Mouse (Mus musculus) MEL (cell line): ENCODE results near the gene Fcer2a. TPM values are rescaled to one million over a fixed set of nuclear protein-coding genes. Genes with fewer than 3 reads are reported as not detected.
A peak's percentile ranks its signal among the peaks of the same experiment; 100 is the strongest.

ENCODE experiments used
- DNase-seq: peaks from one replicate; pipeline ENCODE4 v3.0.0; 2011; ENCODE audit warnings: low read depth, low spot score
- H3K27ac ChIP-seq: 2 replicates; pipeline ENCODE4 v1.5.1; 2012; ENCODE audit warnings: low read depth, mild to moderate bottlenecking, control low read depth, low read length, moderate library complexity; ENCODE audit not compliant: control insufficient read depth
- H3K27me3 ChIP-seq, 2 experiments: fragments of 150-350 bp in 1 of 2; sonication (generic) in 1 of 2; 2 replicates each; pipeline ENCODE4 v1.6.1; 2012; ENCODE audit warnings: low read length in 2 of 2, mild to moderate bottlenecking in 2 of 2, improper control_type of control experiment in 1 of 2, moderate library complexity in 1 of 2; ENCODE audit not compliant: insufficient read depth in 2 of 2, control insufficient read depth in 1 of 2
- H3K36me3 ChIP-seq, 2 experiments: 2 replicates each; pipeline ENCODE4 v1.6.1; 2012 to 2014; ENCODE audit warnings: low read length in 2 of 2, improper control_type of control experiment in 1 of 2, inconsistent platforms in 1 of 2, mild to moderate bottlenecking in 1 of 2; ENCODE audit not compliant: insufficient read depth in 2 of 2, control insufficient read depth in 1 of 2
- H3K4me1 ChIP-seq, 2 experiments: fragments of 150-350 bp in 1 of 2; sonication (generic) in 1 of 2; 2 replicates each; pipeline ENCODE4 v1.6.1; 2012; ENCODE audit warnings: low read length in 2 of 2, improper control_type of control experiment in 1 of 2, mild to moderate bottlenecking in 1 of 2; ENCODE audit not compliant: insufficient read depth in 2 of 2, control insufficient read depth in 1 of 2
- H3K4me3 ChIP-seq, 2 experiments: fragments of 150-350 bp in 1 of 2; sonication (generic) in 1 of 2; 2 replicates each; pipeline ENCODE4 v1.5.1; 2012; ENCODE audit warnings: low read depth in 2 of 2, low read length in 2 of 2, mild to moderate bottlenecking in 2 of 2, moderate library complexity in 2 of 2, control low read depth in 1 of 2, improper control_type of control experiment in 1 of 2; ENCODE audit not compliant: control insufficient read depth in 1 of 2, insufficient read depth in 1 of 2
- H3K79me2 ChIP-seq: 2 replicates; pipeline ENCODE4 v1.6.1; 2012; ENCODE audit warnings: mild to moderate bottlenecking, low read length, moderate library complexity; ENCODE audit not compliant: control insufficient read depth, poor library complexity, insufficient read depth
- H3K9ac ChIP-seq: 2 replicates; pipeline ENCODE4 v1.6.1; 2012; ENCODE audit warnings: low read depth, mild to moderate bottlenecking, control low read depth, low read length, moderate library complexity; ENCODE audit not compliant: control insufficient read depth, poor library complexity, severe bottlenecking
- H3K9me3 ChIP-seq: fragments of 150-350 bp; sonication (generic); replicated peaks from 2 replicates; pipeline ENCODE4 v1.6.1; 2012; ENCODE audit warnings: mild to moderate bottlenecking, low read length, improper control_type of control experiment, moderate library complexity; ENCODE audit not compliant: insufficient read depth
- BHLHE40 ChIP-seq: IDR thresholded peaks from 2 replicates; pipeline ENCODE4 v1.6.1; 2012; ENCODE audit warnings: low read depth, mild to moderate bottlenecking, inconsistent platforms, low read length, improper control_type of control experiment, borderline replicate concordance
- CTCF ChIP-seq, 3 experiments: IDR thresholded peaks in 2 of 3; conservative IDR thresholded peaks in 1 of 3; 2 replicates each; pipeline ENCODE4 v1.5.1; 2011 to 2012; ENCODE audit warnings: low read length in 3 of 3, low read depth in 2 of 3, mild to moderate bottlenecking in 2 of 3, improper control_type of control experiment in 1 of 3, inconsistent platforms in 1 of 3, mixed read lengths in 1 of 3, moderate library complexity in 1 of 3; ENCODE audit not compliant: control insufficient read depth in 1 of 3, insufficient read depth in 1 of 3, poor library complexity in 1 of 3, severe bottlenecking in 1 of 3
- EP300 ChIP-seq, 2 experiments: IDR thresholded peaks; 2 replicates each; pipeline ENCODE4 v1.6.1; 2011; ENCODE audit warnings: improper control_type of control experiment in 2 of 2, low read length in 2 of 2, low read depth in 1 of 2, mild to moderate bottlenecking in 1 of 2
- ETS1 ChIP-seq: IDR thresholded peaks from 2 replicates; pipeline ENCODE4 v1.6.1; 2012; ENCODE audit warnings: low read depth, mild to moderate bottlenecking, inconsistent platforms, low read length, improper control_type of control experiment, moderate library complexity
- GATA1 ChIP-seq: IDR thresholded peaks from 2 replicates; pipeline ENCODE4 v1.6.1; 2011; ENCODE audit warnings: low read depth, low read length, improper control_type of control experiment
- HCFC1 ChIP-seq: IDR thresholded peaks from 2 replicates; pipeline ENCODE4 v1.6.1; 2012; ENCODE audit warnings: low read depth, mild to moderate bottlenecking, inconsistent platforms, low read length, improper control_type of control experiment, moderate library complexity
- JUND ChIP-seq: IDR thresholded peaks from 2 replicates; pipeline ENCODE4 v1.6.1; 2011; ENCODE audit warnings: low read depth, mild to moderate bottlenecking, improper control_type of control experiment, low read length
- MAX ChIP-seq: IDR thresholded peaks from 2 replicates; pipeline ENCODE4 v1.6.1; 2011; ENCODE audit warnings: low read length, improper control_type of control experiment
- MAZ ChIP-seq: IDR thresholded peaks from 2 replicates; pipeline ENCODE4 v1.6.1; 2012; ENCODE audit warnings: low read depth, mild to moderate bottlenecking, inconsistent platforms, low read length, improper control_type of control experiment
- MXI1 ChIP-seq: IDR thresholded peaks from 2 replicates; pipeline ENCODE4 v1.6.1; 2011; ENCODE audit warnings: mild to moderate bottlenecking, low read depth, low read length, improper control_type of control experiment
- MYC ChIP-seq: IDR thresholded peaks from 2 replicates; pipeline ENCODE4 v1.6.1; 2011; ENCODE audit warnings: low read depth, mild to moderate bottlenecking, low read length, improper control_type of control experiment, moderate library complexity
- NRF1 ChIP-seq: IDR thresholded peaks from 2 replicates; pipeline ENCODE4 v1.6.1; 2014; ENCODE audit warnings: low read depth, mild to moderate bottlenecking, inconsistent platforms, low read length, improper control_type of control experiment, moderate library complexity; ENCODE audit not compliant: poor library complexity, insufficient read depth, severe bottlenecking
- RAD21 ChIP-seq: IDR thresholded peaks from 2 replicates; pipeline ENCODE4 v1.6.1; 2011; ENCODE audit warnings: mild to moderate bottlenecking, low read depth, low read length, improper control_type of control experiment
- TBP ChIP-seq: IDR thresholded peaks from 2 replicates; pipeline ENCODE4 v1.8.0; 2011; ENCODE audit warnings: low read depth, low read length, improper control_type of control experiment
- TCF12 ChIP-seq: IDR thresholded peaks from 2 replicates; pipeline ENCODE4 v1.6.1; 2014; ENCODE audit warnings: low read depth, mild to moderate bottlenecking, inconsistent platforms, low read length, improper control_type of control experiment, moderate library complexity
- ZMIZ1 ChIP-seq: IDR thresholded peaks from 2 replicates; pipeline ENCODE4 v1.6.1; 2012; ENCODE audit warnings: low read depth, mild to moderate bottlenecking, inconsistent platforms, low read length, improper control_type of control experiment, moderate library complexity
- ZNF384 ChIP-seq: IDR thresholded peaks from 2 replicates; pipeline ENCODE4 v1.6.1; 2012; ENCODE audit warnings: low read depth, mild to moderate bottlenecking, inconsistent platforms, low read length, improper control_type of control experiment
- polyA plus RNA-seq, 2 experiments: library from polyadenylated mRNA; stranded (reverse) in 1 of 2; unstranded in 1 of 2; fragments of >175 nt in 1 of 2; fragments of >200 nt in 1 of 2; gene quantifications; 2 replicates each; pipeline versions ENCODE4 v1.2.1 to v1.2.4; 2012; ENCODE audit warnings: low replicate concordance in 2 of 2, low read depth in 1 of 2; ENCODE audit not compliant: insufficient read length in 2 of 2, insufficient read depth in 1 of 2, missing spikeins in 1 of 2
- total RNA-seq: library from RNA; depleted of rRNA; stranded (reverse); fragments of 300-350 nt; gene quantifications from 2 replicates; pipeline ENCODE4 v1.2.3, GENCODE M21; 2012

The Fcer2a gene
- total and polyA plus RNA-seq, 3 experiments = 0.07 TPM; not detected in 2

GRCm38 (mm10) chr8:3654726-3655508 is 39.1 kb downstream of the Fcer2a start:
- H3K4me1 ChIP-seq = no peaks in the 10 kb centered on the region
- TF ChIP-seq NRF1 = no peak
- TF ChIP-seq EP300 (IDR thresholded peaks at IDR 0.05; ENCODE audit: low read depth in 1 of 2, low read length in 2 of 2) = no peak
- no peak for TF ChIP-seq ETS1
- TF ChIP-seq GATA1 = no peak
- TF ChIP-seq ZNF384 = no peak
- no peak for TF ChIP-seq JUND
- H3K9me3 ChIP-seq = no peaks in the 10 kb centered on the region
- H3K9ac ChIP-seq = no peak overlapping the region
- H3K27ac ChIP-seq = no peak overlapping the region
- no peak overlapping the region for H3K4me3 ChIP-seq
- DNase-seq = no peak
- no peaks in the 10 kb centered on the region for H3K36me3 ChIP-seq
- H3K79me2 ChIP-seq = no peaks in the 10 kb centered on the region
- no peaks in the 10 kb centered on the region; a peak in 1 of 4 replicates for H3K27me3 ChIP-seq

- DNase-seq = peak; percentile 42
- 0 out of 4 replicates have a peak, but pooled peaks cover 0 to 9% of the 10 kb centered on the region in 2 experiments for H3K4me1 ChIP-seq
- no peak overlapping the region for H3K27ac ChIP-seq
- no peaks in the 10 kb centered on the region for H3K36me3 ChIP-seq
- no peak overlapping the region for H3K4me3 ChIP-seq
- no peaks in the 10 kb centered on the region for H3K27me3 ChIP-seq
- TF ChIP-seq MAX (0 out of 2 replicates have a peak, but pooled peaks have one; percentile 31), BHLHE40 (peak; percentile 93), ETS1 (peak; percentile 10; the same call in 1 of the 2 replicates), MYC (0 out of 2 replicates have a peak, but pooled peaks have one; percentile 12), GATA1 (peak; percentile 11; the same call in 1 of the 2 replicates), MXI1 (peak; percentile 28; the same call in 1 of the 2 replicates), RAD21 (no peak), TBP (no peak), MAZ (no peak)
- no peaks in the 10 kb centered on the region for H3K79me2 ChIP-seq
- no peak overlapping the region for H3K9ac ChIP-seq
- no peaks in the 10 kb centered on the region for H3K9me3 ChIP-seq
Measured at GRCm38 (mm10) chr8:3652845-3653244, 41.1 kb downstream of the Fcer2a start.

GRCm38 (mm10) chr8:3648990-3649389 is 45.0 kb downstream of the Fcer2a start:
- peak; percentile 23 for DNase-seq
- Histone ChIP-seq H3K27ac (no peak overlapping the region), H3K79me2 (no peaks in the 10 kb centered on the region), H3K9me3 (no peaks in the 10 kb centered on the region), H3K4me1 (0 out of 4 replicates have a peak, but pooled peaks cover 0 to 9% of the 10 kb centered on the region in 2 experiments), H3K36me3 (no peaks in the 10 kb centered on the region)
- no peak for TF ChIP-seq ZMIZ1
- TF ChIP-seq TCF12 = no peak
- no peak for TF ChIP-seq MYC
- no peak for TF ChIP-seq HCFC1
- TF ChIP-seq CTCF (IDR thresholded peaks at IDR 0.05 in 2 of 3, conservative IDR thresholded peaks at IDR 0.05 in 1 of 3; ENCODE audit: control insufficient read depth in 1 of 3, insufficient read depth in 1 of 3, low read depth in 2 of 3, low read length in 3 of 3, poor library complexity in 1 of 3, severe bottlenecking in 1 of 3) = no peak
- no peak for TF ChIP-seq TBP
- TF ChIP-seq, all 39 proteins: peak for 0
- Histone ChIP-seq H3K27me3 (no peaks in the 10 kb centered on the region), H3K9ac (no peak overlapping the region), H3K4me3 (no peak overlapping the region)
